Mouse (Mus musculus) megakaryocyte, embryonic 14.5 days (primary cell): ENCODE data around the gene Cep290. TPM values are rescaled to one million over a fixed set of nuclear protein-coding genes. Genes with fewer than 3 reads are reported as not detected.

ENCODE experiments used
- H3K27me3 ChIP-seq: replicated peaks from 2 replicates; pipeline ENCODE3; 2012; ENCODE audit warnings: inconsistent platforms
- H3K36me3 ChIP-seq: replicated peaks from 2 replicates; pipeline ENCODE3; 2012; ENCODE audit warnings: low read length, inconsistent platforms, mixed read lengths
- H3K4me1 ChIP-seq: 2 replicates; pipeline ENCODE4 v1.6.1; 2012; ENCODE audit warnings: inconsistent platforms
- H3K4me3 ChIP-seq: replicated peaks from 2 replicates; pipeline ENCODE3; 2012; ENCODE audit warnings: moderate library complexity, mild to moderate bottlenecking, inconsistent platforms
- H3K9me3 ChIP-seq: 2 replicates; pipeline ENCODE4 v1.6.1; 2012; ENCODE audit warnings: inconsistent platforms
- FLI1 ChIP-seq: IDR thresholded peaks from 2 replicates; pipeline ENCODE4 v1.6.1; 2012; ENCODE audit warnings: low read length, inconsistent platforms, mixed read lengths
- GATA1 ChIP-seq: IDR thresholded peaks from 3 replicates; pipeline ENCODE4 v1.6.1; 2012; ENCODE audit warnings: mixed read lengths, low read length, inconsistent platforms, borderline replicate concordance
- polyA plus RNA-seq: library from polyadenylated mRNA; stranded (reverse); fragments of >175 nt; gene quantifications from 2 replicates; pipeline ENCODE4 v1.2.3, GENCODE M21; 2012; ENCODE audit warnings: low replicate concordance; ENCODE audit not compliant: insufficient read depth

The Cep290 gene
- polyA plus RNA-seq = 0.12 TPM in 1 of 2 replicates, not detected in the other

DNA sequence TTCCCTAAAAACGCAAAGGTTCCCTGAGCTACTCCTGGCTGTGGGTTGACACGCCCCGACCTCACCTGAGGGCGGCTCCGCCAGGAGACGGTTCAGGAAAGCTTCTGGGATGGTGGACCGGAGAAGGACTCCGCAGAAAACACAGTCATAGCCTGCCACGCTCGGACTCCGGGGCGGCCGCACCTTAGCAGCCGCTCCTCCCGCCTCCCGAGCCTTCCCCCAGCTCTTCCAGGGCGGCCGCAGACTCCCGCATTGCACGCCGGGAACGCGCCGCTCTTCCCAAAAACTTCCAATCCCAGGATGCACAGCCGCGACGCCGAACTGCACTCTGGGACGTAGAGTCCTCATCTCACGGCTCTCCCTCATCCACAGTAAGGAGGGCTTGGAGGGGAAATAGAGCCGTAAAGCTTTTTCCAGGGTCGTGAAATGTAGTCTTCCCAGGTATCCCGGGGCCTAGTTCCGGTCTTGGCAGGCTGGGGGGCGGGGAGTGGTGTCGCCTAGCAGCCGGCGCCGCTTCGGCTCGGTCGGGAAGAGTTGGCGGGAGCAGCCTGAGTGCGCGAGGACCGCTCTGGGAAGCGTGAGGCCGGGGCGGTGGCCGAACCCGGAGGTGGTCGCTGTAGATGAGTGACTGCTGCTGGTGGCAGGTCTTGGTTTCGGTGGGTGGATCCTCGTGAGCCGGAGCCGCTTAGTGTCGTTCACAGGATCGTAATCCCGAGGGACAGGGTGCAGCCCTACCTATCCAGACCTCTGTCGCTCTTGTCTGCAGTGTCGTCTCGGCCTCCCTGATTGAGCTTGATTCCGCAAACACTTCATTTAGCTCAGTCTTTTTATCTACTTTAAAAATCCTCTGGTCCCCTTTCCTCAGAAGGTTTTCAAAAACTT is at the start of gene Cep290, which contains the start of gene Tmtc3:
Gene Cep290 (plus strand): TSS at position 462 of the 882 bp plus-strand sequence.
Gene Tmtc3 (minus strand): TSS at position 254 of the 882 bp plus-strand sequence.
- no peaks in the 10 kb centered on the region for H3K9me3 ChIP-seq
- peak within 1 kb of the TSS; percentile 97 for H3K4me3 ChIP-seq

GRCm38 (mm10) chr10:100449394-100449793 is 38.0 kb upstream of the Cep290 start:
- TF ChIP-seq GATA1 (no peak), FLI1 (no peak)
- H3K27me3 ChIP-seq = no peaks in the 10 kb centered on the region

More for the DNA sequence above, at the start of gene Cep290, which contains the start of gene Tmtc3:
- Histone ChIP-seq H3K36me3 (peaks cover 9% of the 10 kb centered on the region), H3K4me1 (peaks cover 25% of the 10 kb centered on the region), H3K27me3 (no peaks in the 10 kb centered on the region)
- TF ChIP-seq GATA1 (no peak), FLI1 (0 out of 2 replicates have a peak, but pooled peaks have one; percentile 25)

GRCm38 (mm10) chr10:100460515-100460914 is 26.8 kb upstream of the Cep290 start:
- TF ChIP-seq FLI1 (no peak), GATA1 (no peak)
- Histone ChIP-seq H3K4me3 (no peak overlapping the region), H3K4me1 (no peaks in the 10 kb centered on the region), H3K9me3 (no peaks in the 10 kb centered on the region), H3K27me3 (no peaks in the 10 kb centered on the region), H3K36me3 (peaks cover 78% of the 10 kb centered on the region)

More at GRCm38 (mm10) chr10:100449394-100449793, 38.0 kb upstream of the Cep290 start:
- H3K9me3 ChIP-seq = no peaks in the 10 kb centered on the region
- no peaks in the 10 kb centered on the region for H3K4me1 ChIP-seq
- peaks cover 56% of the 10 kb centered on the region for H3K36me3 ChIP-seq
- H3K4me3 ChIP-seq = no peak overlapping the region

- Histone ChIP-seq H3K9me3 (no peaks in the 10 kb centered on the region), H3K27me3 (no peaks in the 10 kb centered on the region), H3K36me3 (peaks cover 58% of the 10 kb centered on the region), H3K4me3 (no peak overlapping the region), H3K4me1 (no peaks in the 10 kb centered on the region)
- TF ChIP-seq GATA1 = no peak
- TF ChIP-seq FLI1 = no peak
Measured at GRCm38 (mm10) chr10:100475040-100475439, 12.3 kb upstream of the Cep290 start.

DNA sequence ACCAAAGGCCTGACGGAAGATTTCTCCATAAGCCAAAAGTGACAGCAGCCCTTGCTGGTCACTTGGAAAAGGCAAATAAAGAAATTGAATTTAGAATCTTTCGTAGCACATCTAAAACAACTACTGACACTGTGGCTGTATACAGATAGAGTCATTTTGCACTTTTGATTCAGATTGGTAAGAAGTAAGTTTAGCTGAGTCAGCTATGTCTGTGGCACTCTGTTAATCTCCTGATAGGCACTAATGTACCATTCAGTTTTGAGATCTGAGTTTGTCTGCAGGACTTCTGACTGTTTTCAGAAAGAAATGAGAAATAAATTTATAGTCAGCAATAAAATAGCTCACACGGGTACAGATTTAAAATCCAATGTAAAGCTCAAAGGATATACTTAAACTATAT is 7.8 kb upstream of the Cep290 start:
- Histone ChIP-seq H3K4me3 (no peak overlapping the region), H3K27me3 (no peaks in the 10 kb centered on the region), H3K9me3 (no peaks in the 10 kb centered on the region), H3K4me1 (0 out of 2 replicates have a peak, but pooled peaks cover 4% of the 10 kb centered on the region), H3K36me3 (peaks cover 25% of the 10 kb centered on the region)
- TF ChIP-seq FLI1 = no peak
- TF ChIP-seq GATA1 = no peak

DNA sequence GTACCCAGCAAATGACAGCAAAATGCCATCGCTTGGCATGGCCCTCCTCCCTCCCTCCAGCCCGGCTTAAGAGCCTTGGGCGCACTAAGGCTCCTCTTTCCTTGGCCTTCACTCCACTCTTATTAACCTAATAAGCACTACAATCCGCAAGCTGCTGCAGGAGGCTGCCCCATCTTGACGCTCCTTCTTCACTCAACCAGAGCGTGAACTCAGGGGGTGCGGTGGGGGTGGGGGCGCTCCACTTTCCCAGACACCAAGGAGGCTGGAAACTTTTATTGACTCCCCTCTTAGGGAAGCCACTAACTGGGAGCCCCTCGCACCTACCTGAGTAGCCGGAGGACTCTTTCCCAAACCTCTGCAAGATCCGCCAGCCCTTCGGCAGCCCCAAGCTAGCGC is 659 bp upstream of the Cep290 start:
- H3K4me3 ChIP-seq = peak overlapping the region; percentile 97
- TF ChIP-seq GATA1 (no peak), FLI1 (no peak)
- no peaks in the 10 kb centered on the region for H3K27me3 ChIP-seq
- peaks cover 25% of the 10 kb centered on the region for H3K4me1 ChIP-seq
- peaks cover 7% of the 10 kb centered on the region for H3K36me3 ChIP-seq
- no peaks in the 10 kb centered on the region for H3K9me3 ChIP-seq

GRCm38 (mm10) chr10:100491916-100492315 is 4.6 kb downstream of the Cep290 start:
- TF ChIP-seq FLI1 (no peak), GATA1 (no peak)
- no peaks in the 10 kb centered on the region for H3K9me3 ChIP-seq
- peaks cover 31% of the 10 kb centered on the region for H3K36me3 ChIP-seq

GRCm38 (mm10) chr10:100498309-100498708 is 11.0 kb downstream of the Cep290 start:
- TF ChIP-seq FLI1 (no peak), GATA1 (no peak)
- H3K4me3 ChIP-seq = no peak overlapping the region
- no peaks in the 10 kb centered on the region for H3K4me1 ChIP-seq
- H3K9me3 ChIP-seq = no peaks in the 10 kb centered on the region
- H3K36me3 ChIP-seq = peaks cover 64% of the 10 kb centered on the region
- no peaks in the 10 kb centered on the region for H3K27me3 ChIP-seq

More at GRCm38 (mm10) chr10:100491916-100492315, 4.6 kb downstream of the Cep290 start:
- H3K4me3 ChIP-seq = no peak overlapping the region
- H3K4me1 ChIP-seq = peaks cover 11% of the 10 kb centered on the region
- no peaks in the 10 kb centered on the region for H3K27me3 ChIP-seq

GRCm38 (mm10) chr10:100508170-100508569 is 20.8 kb downstream of the Cep290 start:
- H3K36me3 ChIP-seq = peaks cover 24% of the 10 kb centered on the region
- TF ChIP-seq FLI1 = no peak
- H3K4me3 ChIP-seq = no peak overlapping the region
- no peaks in the 10 kb centered on the region; the same call in 1 of the 2 replicates for H3K4me1 ChIP-seq
- no peaks in the 10 kb centered on the region for H3K9me3 ChIP-seq
- no peaks in the 10 kb centered on the region for H3K27me3 ChIP-seq

DNA sequence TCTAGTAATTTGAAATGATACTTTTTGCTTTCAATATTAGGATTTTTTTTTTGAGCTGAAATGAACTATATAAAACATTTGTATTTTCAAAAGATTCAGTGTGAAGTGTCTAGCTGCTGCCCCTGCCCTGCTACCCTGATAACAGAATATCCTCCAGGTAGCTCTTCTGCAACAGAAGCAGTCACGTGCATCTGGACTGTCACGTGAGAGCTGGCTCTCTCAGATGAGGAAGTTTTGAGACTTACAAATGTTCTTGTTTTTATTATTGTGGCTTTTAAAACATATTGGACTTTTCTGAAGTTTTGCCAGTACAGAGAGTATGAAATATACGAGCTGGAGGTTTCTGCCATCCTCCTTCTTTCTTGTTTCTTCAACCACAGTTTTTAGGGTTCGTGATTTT is 34.3 kb downstream of the Cep290 start:
- peaks cover 4% of the 10 kb centered on the region for H3K4me1 ChIP-seq
- no peaks in the 10 kb centered on the region for H3K27me3 ChIP-seq
- TF ChIP-seq FLI1 = no peak
- no peak for TF ChIP-seq GATA1
- H3K4me3 ChIP-seq = no peak overlapping the region
- H3K9me3 ChIP-seq = no peaks in the 10 kb centered on the region
- H3K36me3 ChIP-seq = peaks cover 9% of the 10 kb centered on the region
